Mouse (Mus musculus): ENCODE data around the gene Rnf150. TPM values are rescaled to one million over a fixed set of nuclear protein-coding genes. Genes with fewer than 3 reads are reported as not detected.

Rnf150 gene
- polyA plus RNA-seq, 1 experiment, result 1.5 TPM

- no peak for TF ChIP-seq POLR2A (IDR thresholded peaks at IDR 0.05; ENCODE audit: control insufficient read depth, extremely low read depth, insufficient read depth, low read length, poor library complexity)
- no peak for TF ChIP-seq CTCF (IDR thresholded peaks at IDR 0.05; ENCODE audit: borderline replicate concordance, control insufficient read depth, extremely low read depth, insufficient read depth, low read length, poor library complexity)
- Histone ChIP-seq H3K27me3 (ENCODE audit: control insufficient read depth, insufficient read depth, low read length) (no peaks in the 10 kb centered on the region), H3K36me3 (ENCODE audit: control insufficient read depth, insufficient read depth, low read length) (no peaks in the 10 kb centered on the region), H3K4me1 (replicated peaks; ENCODE audit: control insufficient read depth, insufficient read depth, low read length) (no peaks in the 10 kb centered on the region), H3K27ac (ENCODE audit: control insufficient read depth, insufficient read depth, low read length) (no peak overlapping the region), H3K4me3 (ENCODE audit: control insufficient read depth, insufficient read depth, low read length) (no peak overlapping the region)
- DNase-seq, result no peak
Measured at GRCm38 (mm10) chr8:82911436-82911835, 48.3 kb downstream of the Rnf150 start.

GRCm38 (mm10) chr8:82912282-82912681, 49.1 kb downstream of the Rnf150 start:
- Histone ChIP-seq H3K27me3 (ENCODE audit: control insufficient read depth, insufficient read depth, low read length) (no peaks in the 10 kb centered on the region), H3K27ac (ENCODE audit: control insufficient read depth, insufficient read depth, low read length) (no peak overlapping the region), H3K36me3 (ENCODE audit: control insufficient read depth, insufficient read depth, low read length) (no peaks in the 10 kb centered on the region), H3K4me1 (replicated peaks; ENCODE audit: control insufficient read depth, insufficient read depth, low read length) (no peaks in the 10 kb centered on the region), H3K4me3 (ENCODE audit: control insufficient read depth, insufficient read depth, low read length) (no peak overlapping the region)
- TF ChIP-seq CTCF (IDR thresholded peaks at IDR 0.05; ENCODE audit: borderline replicate concordance, control insufficient read depth, extremely low read depth, insufficient read depth, low read length, poor library complexity), result no peak
- TF ChIP-seq POLR2A (IDR thresholded peaks at IDR 0.05; ENCODE audit: control insufficient read depth, extremely low read depth, insufficient read depth, low read length, poor library complexity), result no peak
- DNase-seq, result no peak
- 86% methylated on average over 4 of the region's 4 CpGs for WGBS

GRCm38 (mm10) chr8:82914543-82914942, 51.4 kb downstream of the Rnf150 start:
- WGBS, result 79% methylated on average over 3 of the region's 3 CpGs
- Histone ChIP-seq H3K27ac (ENCODE audit: control insufficient read depth, insufficient read depth, low read length) (no peak overlapping the region), H3K4me1 (replicated peaks; ENCODE audit: control insufficient read depth, insufficient read depth, low read length) (no peaks in the 10 kb centered on the region)

DNA sequence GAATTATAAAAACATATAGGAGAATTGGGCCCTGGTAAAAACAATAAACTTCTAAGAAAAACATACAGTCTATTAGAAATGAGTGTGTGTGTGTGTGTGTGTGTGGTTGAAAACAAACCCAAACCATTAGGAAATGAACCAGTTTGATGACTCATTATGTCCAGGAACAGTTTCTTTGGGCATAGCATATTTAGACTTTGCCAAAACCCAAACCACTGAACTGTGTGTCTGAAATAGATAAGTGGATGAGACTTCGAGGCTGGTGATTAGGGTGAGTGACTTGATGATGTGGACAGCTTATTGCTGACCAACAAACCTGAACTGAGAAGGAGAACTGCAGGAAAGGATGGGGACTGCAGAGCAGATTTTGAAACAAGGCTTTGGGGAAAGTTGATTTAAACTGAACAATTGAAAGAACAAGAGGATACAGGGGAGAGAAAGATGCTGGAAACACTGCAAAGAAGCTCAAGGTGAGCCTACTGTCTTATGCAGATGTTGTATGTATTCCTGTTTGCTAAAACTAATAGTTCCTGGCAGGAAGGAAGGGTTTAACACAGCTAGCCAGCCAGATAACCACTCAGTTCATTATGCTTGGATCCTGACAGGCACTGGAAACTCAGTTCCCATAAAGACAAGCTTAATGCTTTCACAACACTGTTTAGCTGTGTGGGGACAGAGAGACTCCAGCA, 53.8 kb downstream of the Rnf150 start:
- TF ChIP-seq CTCF (IDR thresholded peaks at IDR 0.05; ENCODE audit: borderline replicate concordance, control insufficient read depth, extremely low read depth, insufficient read depth, low read length, poor library complexity) (no peak), POLR2A (IDR thresholded peaks at IDR 0.05; ENCODE audit: control insufficient read depth, extremely low read depth, insufficient read depth, low read length, poor library complexity) (no peak)
- WGBS, result 5% methylated on average over 1 of the region's 1 CpGs
- no peak overlapping the region for H3K27ac ChIP-seq (ENCODE audit: control insufficient read depth, insufficient read depth, low read length)
- H3K36me3 ChIP-seq (ENCODE audit: control insufficient read depth, insufficient read depth, low read length), result no peaks in the 10 kb centered on the region
- H3K4me1 ChIP-seq (replicated peaks; ENCODE audit: control insufficient read depth, insufficient read depth, low read length), result no peaks in the 10 kb centered on the region
- H3K27me3 ChIP-seq (ENCODE audit: control insufficient read depth, insufficient read depth, low read length), result no peaks in the 10 kb centered on the region
- no peak overlapping the region for H3K4me3 ChIP-seq (ENCODE audit: control insufficient read depth, insufficient read depth, low read length)
- no peak for DNase-seq

More at GRCm38 (mm10) chr8:82914543-82914942, 51.4 kb downstream of the Rnf150 start:
- no peaks in the 10 kb centered on the region for H3K36me3 ChIP-seq (ENCODE audit: control insufficient read depth, insufficient read depth, low read length)
- no peaks in the 10 kb centered on the region for H3K27me3 ChIP-seq (ENCODE audit: control insufficient read depth, insufficient read depth, low read length)
- TF ChIP-seq CTCF (IDR thresholded peaks at IDR 0.05; ENCODE audit: borderline replicate concordance, control insufficient read depth, extremely low read depth, insufficient read depth, low read length, poor library complexity), result no peak
- no peak for TF ChIP-seq POLR2A (IDR thresholded peaks at IDR 0.05; ENCODE audit: control insufficient read depth, extremely low read depth, insufficient read depth, low read length, poor library complexity)
- no peak overlapping the region for H3K4me3 ChIP-seq (ENCODE audit: control insufficient read depth, insufficient read depth, low read length)
- DNase-seq, result no peak

- 90% methylated on average over 5 of the region's 5 CpGs for WGBS
Measured at GRCm38 (mm10) chr8:82917540-82918316, 54.6 kb downstream of the Rnf150 start.

DNA sequence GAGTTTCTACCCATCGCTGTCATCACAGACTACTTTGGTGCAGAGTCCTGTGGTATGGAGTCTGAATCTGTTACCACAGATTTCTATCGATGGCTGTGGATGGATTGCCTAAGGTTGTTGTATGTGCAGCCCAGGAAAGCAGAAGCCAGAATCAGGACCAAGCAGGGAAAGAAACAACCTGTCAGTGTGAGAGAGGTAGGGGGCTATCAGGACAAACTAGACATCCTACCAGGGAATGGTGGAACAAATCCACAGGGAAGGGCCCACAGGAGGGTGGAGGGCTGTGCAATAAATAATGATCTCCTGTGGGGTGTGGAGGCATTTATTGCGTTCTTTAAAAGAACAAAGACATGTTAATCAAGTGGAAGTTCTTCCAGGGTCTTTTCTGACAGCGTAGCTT, 56.5 kb downstream of the Rnf150 start:
- Histone ChIP-seq H3K27me3 (ENCODE audit: control insufficient read depth, insufficient read depth, low read length) (no peaks in the 10 kb centered on the region), H3K4me1 (replicated peaks; ENCODE audit: control insufficient read depth, insufficient read depth, low read length) (no peaks in the 10 kb centered on the region), H3K36me3 (ENCODE audit: control insufficient read depth, insufficient read depth, low read length) (no peaks in the 10 kb centered on the region), H3K27ac (ENCODE audit: control insufficient read depth, insufficient read depth, low read length) (no peak overlapping the region), H3K4me3 (ENCODE audit: control insufficient read depth, insufficient read depth, low read length) (no peak overlapping the region)
- TF ChIP-seq CTCF (IDR thresholded peaks at IDR 0.05; ENCODE audit: borderline replicate concordance, control insufficient read depth, extremely low read depth, insufficient read depth, low read length, poor library complexity), result no peak
- TF ChIP-seq POLR2A (IDR thresholded peaks at IDR 0.05; ENCODE audit: control insufficient read depth, extremely low read depth, insufficient read depth, low read length, poor library complexity), result no peak
- DNase-seq, result no peak
- WGBS, result 94% methylated on average over 4 of the region's 4 CpGs

More at GRCm38 (mm10) chr8:82917540-82918316, 54.6 kb downstream of the Rnf150 start:
- H3K4me1 ChIP-seq (replicated peaks; ENCODE audit: control insufficient read depth, insufficient read depth, low read length), result no peaks in the 10 kb centered on the region
- H3K36me3 ChIP-seq (ENCODE audit: control insufficient read depth, insufficient read depth, low read length), result no peaks in the 10 kb centered on the region
- no peak for DNase-seq
- no peaks in the 10 kb centered on the region for H3K27me3 ChIP-seq (ENCODE audit: control insufficient read depth, insufficient read depth, low read length)
- no peak overlapping the region for H3K27ac ChIP-seq (ENCODE audit: control insufficient read depth, insufficient read depth, low read length)
- no peak overlapping the region for H3K4me3 ChIP-seq (ENCODE audit: control insufficient read depth, insufficient read depth, low read length)
- TF ChIP-seq POLR2A (IDR thresholded peaks at IDR 0.05; ENCODE audit: control insufficient read depth, extremely low read depth, insufficient read depth, low read length, poor library complexity) (no peak), CTCF (IDR thresholded peaks at IDR 0.05; ENCODE audit: borderline replicate concordance, control insufficient read depth, extremely low read depth, insufficient read depth, low read length, poor library complexity) (no peak)
